Mouse (Mus musculus): Measurements from ENCODE around the gene Sv2a.

Sv2a gene

GRCm38 (mm10) chr3:96196437-96197128 lies 15.6 kb downstream of the Sv2a start:
- no peak for TF ChIP-seq GATA4 (IDR thresholded peaks at IDR 0.05; ENCODE audit: insufficient replicate concordance, low read length)

GRCm38 (mm10) chr3:96197129-96197749 lies 16.3 kb downstream of the Sv2a start:
- TF ChIP-seq GATA4 (IDR thresholded peaks at IDR 0.05; ENCODE audit: insufficient replicate concordance, low read length), result no peak; the same call in 1 of the 2 replicates

GRCm38 (mm10) chr3:96198181-96198580 lies 17.2 kb downstream of the Sv2a start:
- no peak for TF ChIP-seq GATA4 (IDR thresholded peaks at IDR 0.05; ENCODE audit: insufficient replicate concordance, low read length)

GRCm38 (mm10) chr3:96199731-96200130 lies 18.8 kb downstream of the Sv2a start:
- no peak for TF ChIP-seq GATA4 (IDR thresholded peaks at IDR 0.05; ENCODE audit: insufficient replicate concordance, low read length)

- TF ChIP-seq GATA4 (IDR thresholded peaks at IDR 0.05; ENCODE audit: insufficient replicate concordance, low read length), result no peak
Measured at GRCm38 (mm10) chr3:96207819-96208218, 26.9 kb downstream of the Sv2a start.

GRCm38 (mm10) chr3:96209242-96209641 lies 28.3 kb downstream of the Sv2a start:
- TF ChIP-seq GATA4 (IDR thresholded peaks at IDR 0.05; ENCODE audit: insufficient replicate concordance, low read length), result no peak

GRCm38 (mm10) chr3:96219191-96219641 lies 38.3 kb downstream of the Sv2a start:
- no peak for TF ChIP-seq GATA4 (IDR thresholded peaks at IDR 0.05; ENCODE audit: insufficient replicate concordance, low read length)

GRCm38 (mm10) chr3:96219661-96220130 lies 38.7 kb downstream of the Sv2a start, which contains the start of the genes Bola1 and Hist2h2ab:
Gene Bola1 (minus strand): TSS chr3:96219709.
Gene Hist2h2ab (plus strand): TSS chr3:96219865.
- TF ChIP-seq GATA4 (IDR thresholded peaks at IDR 0.05; ENCODE audit: insufficient replicate concordance, low read length), result no peak

GRCm38 (mm10) chr3:96220765-96221639 lies 40.1 kb downstream of the Sv2a start, which contains the start of the genes Hist2h2ac and Hist2h2be:
Gene Hist2h2ac (minus strand): TSS chr3:96220880.
Gene Hist2h2be (plus strand): TSS chr3:96221119.
- TF ChIP-seq GATA4 (IDR thresholded peaks at IDR 0.05; ENCODE audit: insufficient replicate concordance, low read length), result no peak

- no peak for TF ChIP-seq GATA4 (IDR thresholded peaks at IDR 0.05; ENCODE audit: insufficient replicate concordance, low read length)
Measured at GRCm38 (mm10) chr3:96221640-96222038, 40.7 kb downstream of the Sv2a start.

GRCm38 (mm10) chr3:96222774-96223173 lies 41.8 kb downstream of the Sv2a start:
- TF ChIP-seq GATA4 (IDR thresholded peaks at IDR 0.05; ENCODE audit: insufficient replicate concordance, low read length), result no peak

GRCm38 (mm10) chr3:96225421-96225820 lies 44.5 kb downstream of the Sv2a start:
- no peak for TF ChIP-seq GATA4 (IDR thresholded peaks at IDR 0.05; ENCODE audit: insufficient replicate concordance, low read length)

GRCm38 (mm10) chr3:96226695-96227648 lies 46.0 kb downstream of the Sv2a start:
- no peak for TF ChIP-seq GATA4 (IDR thresholded peaks at IDR 0.05; ENCODE audit: insufficient replicate concordance, low read length)

- no peak for TF ChIP-seq GATA4 (IDR thresholded peaks at IDR 0.05; ENCODE audit: insufficient replicate concordance, low read length)
Measured at GRCm38 (mm10) chr3:96228828-96229227, 47.9 kb downstream of the Sv2a start.

Measured in liver, adult (tissue).